Mouse (Mus musculus): ENCODE data around the gene Snrpb2. TPM values are rescaled to one million over a fixed set of nuclear protein-coding genes. Genes with fewer than 3 reads are reported as not detected.

Gene Snrpb2
- polyA plus RNA-seq, 1 experiment from 2014 or later, result 47.8 TPM

GRCm38 (mm10) chr2:143023331-143023730 lies 39.5 kb upstream of the Snrpb2 start:
- WGBS, result 78% methylated on average over 2 of the region's 2 CpGs
- no peak overlapping the region for H3K27ac ChIP-seq (replicated peaks)
- no peaks in the 10 kb centered on the region for H3K4me1 ChIP-seq (replicated peaks; ENCODE audit: control insufficient read depth, insufficient read depth)
- H3K36me3 ChIP-seq (ENCODE audit: control insufficient read depth, insufficient read depth, low read length), result no peaks in the 10 kb centered on the region
- no peaks in the 10 kb centered on the region for H3K9me3 ChIP-seq (ENCODE audit: control insufficient read depth, low read length)
- ATAC-seq (ENCODE audit: low FRiP score, low TSS enrichment), result no peak
- H3K9ac ChIP-seq (ENCODE audit: low read length), result no peak overlapping the region
- H3K4me2 ChIP-seq (replicated peaks; ENCODE audit: low read depth), result no peak overlapping the region
- TF ChIP-seq CTCF (IDR thresholded peaks at IDR 0.05; ENCODE audit: low read depth), result no peak
- no peak for TF ChIP-seq EP300 (optimal IDR thresholded peaks at IDR 0.05)
- H3K27me3 ChIP-seq (ENCODE audit: control insufficient read depth, insufficient read depth, low read length), result no peaks in the 10 kb centered on the region
- no peak overlapping the region for H3K4me3 ChIP-seq (ENCODE audit: low read depth, low read length)
- no peak for DNase-seq (ENCODE audit: low spot score)

GRCm38 (mm10) chr2:143024226-143024625 lies 38.6 kb upstream of the Snrpb2 start:
- Histone ChIP-seq H3K4me3 (ENCODE audit: low read depth, low read length) (no peak overlapping the region), H3K27me3 (ENCODE audit: control insufficient read depth, insufficient read depth, low read length) (no peaks in the 10 kb centered on the region), H3K27ac (replicated peaks) (no peak overlapping the region), H3K9me3 (ENCODE audit: control insufficient read depth, low read length) (no peaks in the 10 kb centered on the region), H3K36me3 (ENCODE audit: control insufficient read depth, insufficient read depth, low read length) (no peaks in the 10 kb centered on the region), H3K9ac (ENCODE audit: low read length) (no peak overlapping the region), H3K4me1 (replicated peaks; ENCODE audit: control insufficient read depth, insufficient read depth) (no peaks in the 10 kb centered on the region), H3K4me2 (replicated peaks; ENCODE audit: low read depth) (no peak overlapping the region)
- ATAC-seq (ENCODE audit: low FRiP score, low TSS enrichment) (no peak), DNase-seq (ENCODE audit: low spot score) (no peak)
- no peak for TF ChIP-seq CTCF (IDR thresholded peaks at IDR 0.05; ENCODE audit: low read depth)
- WGBS, result 75% methylated on average over 4 of the region's 4 CpGs

- no peak overlapping the region for H3K4me3 ChIP-seq (ENCODE audit: low read depth, low read length)
- no peak overlapping the region for H3K9ac ChIP-seq (ENCODE audit: low read length)
- TF ChIP-seq EP300 (optimal IDR thresholded peaks at IDR 0.05), result no peak
- no peak for TF ChIP-seq CTCF (IDR thresholded peaks at IDR 0.05; ENCODE audit: low read depth)
- no peaks in the 10 kb centered on the region for H3K27me3 ChIP-seq (ENCODE audit: control insufficient read depth, insufficient read depth, low read length)
- WGBS, result 88% methylated on average over 1 of the region's 1 CpGs
- ATAC-seq (ENCODE audit: low FRiP score, low TSS enrichment), result no peak
- H3K4me1 ChIP-seq (replicated peaks; ENCODE audit: control insufficient read depth, insufficient read depth), result no peaks in the 10 kb centered on the region
- H3K36me3 ChIP-seq (ENCODE audit: control insufficient read depth, insufficient read depth, low read length), result no peaks in the 10 kb centered on the region
- H3K27ac ChIP-seq (replicated peaks), result no peak overlapping the region
- no peak overlapping the region for H3K4me2 ChIP-seq (replicated peaks; ENCODE audit: low read depth)
- H3K9me3 ChIP-seq (ENCODE audit: control insufficient read depth, low read length), result no peaks in the 10 kb centered on the region
- DNase-seq (ENCODE audit: low spot score), result no peak
These were observed 31.6 kb upstream of the Snrpb2 start for GRCm38 (mm10) chr2:143031283-143031682.

GRCm38 (mm10) chr2:143032378-143033255 lies 30.2 kb upstream of the Snrpb2 start:
- H3K9me3 ChIP-seq (ENCODE audit: control insufficient read depth, low read length), result no peaks in the 10 kb centered on the region
- H3K4me3 ChIP-seq (ENCODE audit: low read depth, low read length), result no peak overlapping the region
- TF ChIP-seq CTCF (IDR thresholded peaks at IDR 0.05; ENCODE audit: low read depth) (no peak), EP300 (optimal IDR thresholded peaks at IDR 0.05) (no peak)
- H3K4me2 ChIP-seq (replicated peaks; ENCODE audit: low read depth), result no peak overlapping the region
- no peak overlapping the region for H3K9ac ChIP-seq (ENCODE audit: low read length)
- DNase-seq (ENCODE audit: low spot score) (no peak), ATAC-seq (ENCODE audit: low FRiP score, low TSS enrichment) (no peak)
- no peaks in the 10 kb centered on the region for H3K36me3 ChIP-seq (ENCODE audit: control insufficient read depth, insufficient read depth, low read length)
- H3K27ac ChIP-seq (replicated peaks), result no peak overlapping the region
- H3K27me3 ChIP-seq (ENCODE audit: control insufficient read depth, insufficient read depth, low read length), result no peaks in the 10 kb centered on the region
- H3K4me1 ChIP-seq (replicated peaks; ENCODE audit: control insufficient read depth, insufficient read depth), result no peaks in the 10 kb centered on the region
- 62% methylated on average over 10 of the region's 10 CpGs for WGBS

- Histone ChIP-seq H3K4me2 (replicated peaks; ENCODE audit: low read depth) (peak overlapping the region; percentile 39), H3K36me3 (ENCODE audit: control insufficient read depth, insufficient read depth, low read length) (no peaks in the 10 kb centered on the region), H3K4me1 (replicated peaks; ENCODE audit: control insufficient read depth, insufficient read depth) (no peaks in the 10 kb centered on the region), H3K4me3 (ENCODE audit: low read depth, low read length) (peak overlapping the region; percentile 1; the same call in 1 of the 2 replicates), H3K27ac (replicated peaks) (no peak overlapping the region), H3K9me3 (ENCODE audit: control insufficient read depth, low read length) (no peaks in the 10 kb centered on the region), H3K27me3 (ENCODE audit: control insufficient read depth, insufficient read depth, low read length) (no peaks in the 10 kb centered on the region), H3K9ac (ENCODE audit: low read length) (no peak overlapping the region)
- ATAC-seq (ENCODE audit: low FRiP score, low TSS enrichment) (no peak), DNase-seq (ENCODE audit: low spot score) (no peak)
- TF ChIP-seq EP300 (optimal IDR thresholded peaks at IDR 0.05) (no peak), CTCF (IDR thresholded peaks at IDR 0.05; ENCODE audit: low read depth) (no peak)
- 40% methylated on average over 7 of the region's 7 CpGs for WGBS
These were observed 28.3 kb upstream of the Snrpb2 start for GRCm38 (mm10) chr2:143034350-143035085.

All from stomach, postnatal 0 days (tissue).